Mouse (Mus musculus) large intestine, adult 2 months (tissue): ENCODE data around the gene Gm527. TPM values are rescaled to one million over a fixed set of nuclear protein-coding genes. Genes with fewer than 3 reads are reported as not detected.

Experiments
- polyA plus RNA-seq: library from polyadenylated mRNA; depleted of rRNA; stranded (reverse); fragments of >200 nt; gene quantifications from 2 replicates; pipeline ENCODE4 v1.2.3, GENCODE M21; 2012; rRNA removed

Gene Gm527
- polyA plus RNA-seq, 1 experiment: 1.4 TPM

Other genes with a start within 250 kb of the Gm527 start
- gene Klhl28, start 47.6 kb downstream of the Gm527 start, polyA plus RNA-seq: 0.84 and 1.7 TPM in 2 replicates
- gene Togaram1, start 47.9 kb downstream of the Gm527 start, polyA plus RNA-seq: 1.9 and 3.7 TPM in 2 replicates
- 2.8 and 7.1 TPM in 2 replicates for gene Prpf39, start 118.4 kb downstream of the Gm527 start, polyA plus RNA-seq
- 17.6 and 19.7 TPM in 2 replicates for gene Fkbp3, start 156.1 kb downstream of the Gm527 start, polyA plus RNA-seq
- gene Fancm, start 157.7 kb downstream of the Gm527 start, polyA plus RNA-seq: 0.83 and 1.2 TPM in 2 replicates